Mouse (Mus musculus) lung, postnatal 0 days (tissue): Measurements from ENCODE around the gene Trpm2. TPM values are rescaled to one million over a fixed set of nuclear protein-coding genes. Genes with fewer than 3 reads are reported as not detected.

Experiments
- ATAC-seq: fragments of 200-750 bp; cut with Nextera tagmentation; 2 replicates; pipeline ENCODE4 v1.8.0; 2017; ENCODE audit warnings: moderate library complexity
- DNase-seq: peaks from one replicate; pipeline ENCODE4 v3.0.0-alpha.2; 2016; ENCODE audit warnings: low spot score
- H3K27ac ChIP-seq: fragments of 300-500 bp; sonication (generic); 2 replicates; pipeline ENCODE4 v1.5.1; 2014; ENCODE audit warnings: antibody characterized with exemption, mild to moderate bottlenecking, low read length, mixed read lengths
- H3K27me3 ChIP-seq: fragments of 300-500 bp; sonication (generic); replicated peaks from 2 replicates; pipeline ENCODE4 v1.6.1; 2014; ENCODE audit warnings: low read length, mixed read lengths; ENCODE audit not compliant: insufficient read depth
- H3K36me3 ChIP-seq: fragments of 300-500 bp; sonication (generic); 2 replicates; pipeline ENCODE4 v1.6.1; 2014; ENCODE audit warnings: low read length, mixed read lengths; ENCODE audit not compliant: insufficient read depth
- H3K4me1 ChIP-seq: fragments of 300-500 bp; sonication (generic); 2 replicates; pipeline ENCODE4 v1.6.1; 2014; ENCODE audit warnings: antibody characterized with exemption, low read depth, low read length, mixed read lengths; ENCODE audit not compliant: insufficient read depth
- H3K4me2 ChIP-seq: fragments of 300-500 bp; sonication (generic); replicated peaks from 2 replicates; pipeline ENCODE4 v1.6.1; 2014; ENCODE audit warnings: low read depth, mild to moderate bottlenecking, low read length, moderate library complexity, mixed read lengths
- H3K4me3 ChIP-seq: fragments of 300-500 bp; sonication (generic); 2 replicates; pipeline ENCODE4 v1.5.1; 2014; ENCODE audit warnings: low read depth, low read length
- H3K9ac ChIP-seq: fragments of 300-500 bp; sonication (generic); replicated peaks from 2 replicates; pipeline ENCODE4 v1.6.1; 2014; ENCODE audit warnings: low read depth, mild to moderate bottlenecking
- H3K9me3 ChIP-seq: fragments of 300-500 bp; sonication (generic); 2 replicates; pipeline ENCODE4 v1.6.1; 2016; ENCODE audit warnings: low read length, mixed read lengths
- CTCF ChIP-seq: IDR thresholded peaks from 2 replicates; pipeline ENCODE4 v1.5.1; 2016; ENCODE audit warnings: antibody characterized with exemption, mild to moderate bottlenecking
- EP300 ChIP-seq: IDR thresholded peaks from 2 replicates; pipeline ENCODE4 v1.6.1; 2016; ENCODE audit warnings: antibody characterized with exemption, mild to moderate bottlenecking, control low read depth
- WGBS: fragments of 180-500 bp; shearing (Covaris S2); extraction: QIAGEN DNeasy Blood & Tissue Kit; methylation state at CpG from one replicate; pipeline ENCODE4 v1.1.7; 2014; 5-methylcytosine and 5-hydroxymethylcytosine counted together
- polyA plus RNA-seq: library from polyadenylated mRNA; unstranded; fragments of >200 nt; fragmentation: Nextera tagmentation; extraction: Ambion mirVana; gene quantifications from 2 replicates; pipeline ENCODE4 v1.2.1, GENCODE M21; 2015

Gene Trpm2
- polyA plus RNA-seq, 1 experiment from 2014 or later, result 0.74 TPM

- Histone ChIP-seq H3K4me1 (no peaks in the 10 kb centered on the region), H3K36me3 (no peaks in the 10 kb centered on the region), H3K27me3 (no peaks in the 10 kb centered on the region), H3K4me3 (no peak overlapping the region), H3K27ac (no peak overlapping the region), H3K4me2 (no peak overlapping the region), H3K9ac (no peak overlapping the region), H3K9me3 (no peaks in the 10 kb centered on the region)
- DNase-seq, result no peak
- ATAC-seq, result no peak
- TF ChIP-seq CTCF (no peak), EP300 (no peak)
- WGBS, result 57% methylated on average over 5 of the region's 5 CpGs
Measured at GRCm38 (mm10) chr10:77921009-77921408, 49.4 kb downstream of the Trpm2 start.

GRCm38 (mm10) chr10:77916636-77917335 is 53.6 kb downstream of the Trpm2 start:
- ATAC-seq (no peak), DNase-seq (peak; percentile 21)
- no peak for TF ChIP-seq EP300
- peak; percentile 87 for TF ChIP-seq CTCF

GRCm38 (mm10) chr10:77913292-77913691 is 57.1 kb downstream of the Trpm2 start:
- no peak overlapping the region for H3K4me3 ChIP-seq
- no peaks in the 10 kb centered on the region for H3K9me3 ChIP-seq
- H3K36me3 ChIP-seq, result no peaks in the 10 kb centered on the region
- H3K27ac ChIP-seq, result no peak overlapping the region
- no peaks in the 10 kb centered on the region for H3K27me3 ChIP-seq
- H3K4me1 ChIP-seq, result no peaks in the 10 kb centered on the region
- TF ChIP-seq CTCF (no peak), EP300 (no peak)
- 65% methylated on average over 4 of the region's 4 CpGs for WGBS
- no peak for ATAC-seq
- no peak overlapping the region for H3K9ac ChIP-seq
- no peak for DNase-seq
- no peak overlapping the region for H3K4me2 ChIP-seq

More at GRCm38 (mm10) chr10:77916636-77917335, 53.6 kb downstream of the Trpm2 start:
- Histone ChIP-seq H3K4me2 (no peak overlapping the region), H3K9ac (no peak overlapping the region), H3K9me3 (no peaks in the 10 kb centered on the region), H3K36me3 (no peaks in the 10 kb centered on the region), H3K4me1 (no peaks in the 10 kb centered on the region), H3K4me3 (no peak overlapping the region), H3K27me3 (no peaks in the 10 kb centered on the region), H3K27ac (no peak overlapping the region)
- WGBS, result 64% methylated on average over 8 of the region's 8 CpGs

GRCm38 (mm10) chr10:77912605-77913004 is 57.8 kb downstream of the Trpm2 start:
- Histone ChIP-seq H3K27ac (no peak overlapping the region), H3K9me3 (no peaks in the 10 kb centered on the region), H3K4me1 (no peaks in the 10 kb centered on the region), H3K4me2 (no peak overlapping the region), H3K4me3 (no peak overlapping the region), H3K9ac (no peak overlapping the region), H3K36me3 (no peaks in the 10 kb centered on the region), H3K27me3 (no peaks in the 10 kb centered on the region)
- TF ChIP-seq CTCF, result no peak
- TF ChIP-seq EP300, result no peak
- DNase-seq (no peak), ATAC-seq (no peak)
- WGBS, result 65% methylated on average over 7 of the region's 7 CpGs

- no peaks in the 10 kb centered on the region for H3K27me3 ChIP-seq
- H3K27ac ChIP-seq, result no peak overlapping the region
- no peaks in the 10 kb centered on the region for H3K9me3 ChIP-seq
- no peaks in the 10 kb centered on the region for H3K36me3 ChIP-seq
- H3K9ac ChIP-seq, result no peak overlapping the region
- peak overlapping the region; percentile 92 for H3K4me2 ChIP-seq
- ATAC-seq (peak; percentile 84), DNase-seq (peak; percentile 72)
- no peak for TF ChIP-seq EP300
- no peak for TF ChIP-seq CTCF
- 4% methylated on average over 34 of the region's 35 CpGs for WGBS
- H3K4me1 ChIP-seq, result no peaks in the 10 kb centered on the region
- H3K4me3 ChIP-seq, result peak overlapping the region; percentile 55
Measured at GRCm38 (mm10) chr10:77902894-77903715, 67.3 kb downstream of the Trpm2 start.

GRCm38 (mm10) chr10:77902211-77902893 is 68.0 kb downstream of the Trpm2 start, which contains the start of gene Lrrc3:
Lrrc3 (minus strand) TSS chr10:77902536.
- Histone ChIP-seq H3K4me1 (no peaks in the 10 kb centered on the region), H3K4me2 (peak within 1 kb of the TSS; percentile 92), H3K9ac (peak within 1 kb of the TSS; percentile 43; the same call in 1 of the 2 replicates), H3K4me3 (peak within 1 kb of the TSS; percentile 55), H3K36me3 (no peaks in the 10 kb centered on the region), H3K9me3 (no peaks in the 10 kb centered on the region), H3K27ac (no peak within 1 kb of the TSS), H3K27me3 (no peaks in the 10 kb centered on the region)
- ATAC-seq (peak; percentile 84), DNase-seq (peak; percentile 66)
- WGBS, result 0% methylated on average over 38 of the region's 46 CpGs
- TF ChIP-seq CTCF, result peak; percentile 56
- TF ChIP-seq EP300, result no peak
